Mouse (Mus musculus) brain, embryonic 14.5 days (tissue): ENCODE results near the gene Nmt1.

ENCODE experiments used
- CTCF ChIP-seq: fragments of 200-500 bp; IDR thresholded peaks from 2 replicates; pipeline ENCODE4 v1.5.1; 2012; ENCODE audit warnings: inconsistent platforms, mild to moderate bottlenecking, moderate library complexity, borderline replicate concordance; ENCODE audit not compliant: insufficient read depth, insufficient read length; ENCODE audit errors: extremely low read depth
- POLR2A ChIP-seq: fragments of 200-500 bp; IDR thresholded peaks from 2 replicates; pipeline ENCODE4 v1.6.1; 2012; ENCODE audit warnings: mild to moderate bottlenecking, inconsistent platforms, borderline replicate concordance; ENCODE audit not compliant: poor library complexity, insufficient read depth, insufficient read length, severe bottlenecking; ENCODE audit errors: extremely low read depth

DNA sequence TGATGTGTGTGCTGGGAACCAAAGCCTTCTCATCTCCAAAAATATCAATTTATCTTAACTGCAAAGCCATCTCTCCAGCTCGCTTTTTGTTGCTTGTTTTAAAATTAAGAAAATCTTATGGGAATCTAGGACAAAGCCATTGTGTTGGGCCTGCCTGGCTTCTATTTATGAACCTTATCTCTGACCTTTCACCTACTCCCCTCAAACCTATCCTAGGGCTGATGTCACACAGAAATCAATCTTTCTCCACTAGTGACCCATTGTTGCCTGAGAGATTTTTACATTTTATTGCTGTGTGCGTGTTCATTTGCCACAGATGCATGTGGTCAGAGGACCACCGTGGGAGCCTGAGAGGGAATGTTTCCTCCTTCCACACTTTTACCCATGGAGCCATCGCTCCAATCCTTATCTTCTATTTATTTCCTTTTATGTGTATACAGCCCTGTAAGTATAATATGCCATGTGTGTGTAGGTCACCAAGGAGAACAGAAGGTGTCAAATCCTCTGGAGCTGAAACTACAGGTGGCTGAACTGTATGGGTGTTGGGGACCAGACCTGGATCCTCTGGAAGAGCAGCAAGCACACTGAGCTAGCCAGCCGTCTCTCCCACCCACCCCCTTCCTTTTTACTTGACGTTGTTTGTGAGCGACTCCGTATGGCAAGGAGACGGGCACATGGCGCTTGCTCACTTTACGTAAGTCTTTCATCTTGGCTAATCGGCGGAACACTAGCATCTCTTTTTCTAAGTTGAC, 17.4 kb upstream of the Nmt1 start:
- no peak for TF ChIP-seq POLR2A
- no peak for TF ChIP-seq CTCF
